Mouse (Mus musculus): ENCODE results near the gene Pip5k1c. TPM values are rescaled to one million over a fixed set of nuclear protein-coding genes. Genes with fewer than 3 reads are reported as not detected.

Pip5k1c gene
- polyA plus RNA-seq, 2 experiments = 53.0 to 70.4 TPM

DNA sequence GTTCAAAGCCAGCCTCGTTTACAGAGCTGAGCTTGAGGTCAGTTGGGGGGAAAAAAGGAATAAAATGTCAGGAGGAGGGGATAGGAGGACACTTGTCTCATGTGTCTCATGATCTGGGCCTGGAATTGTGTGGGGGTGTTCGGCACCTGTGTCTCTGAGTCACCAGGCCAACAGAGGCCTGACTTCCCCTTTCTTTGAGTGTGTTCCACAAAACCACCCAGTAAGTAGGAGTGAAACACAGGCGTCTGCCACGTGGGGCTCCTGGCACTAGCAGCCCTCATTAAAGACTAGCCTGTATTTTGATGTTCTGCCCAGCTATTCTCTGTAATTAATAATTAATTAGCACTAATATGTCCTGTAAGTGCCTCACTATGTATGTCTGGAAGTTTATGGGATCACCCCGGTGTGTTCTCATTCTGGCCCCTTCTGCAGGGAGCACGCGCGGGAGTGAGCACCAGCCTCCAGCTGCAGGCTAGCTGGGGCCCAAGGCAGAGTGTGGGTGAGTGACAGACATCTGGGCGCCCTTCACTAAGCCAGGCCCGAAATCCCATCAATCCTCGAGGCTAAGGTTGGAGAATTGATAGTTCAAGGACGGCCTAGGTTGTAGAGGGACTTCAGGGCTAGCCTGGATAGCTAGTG is 63.7 kb downstream of the Pip5k1c start:
- no peak overlapping the region for H3K27ac ChIP-seq (replicated peaks; ENCODE audit: low read depth, low read length)

DNA sequence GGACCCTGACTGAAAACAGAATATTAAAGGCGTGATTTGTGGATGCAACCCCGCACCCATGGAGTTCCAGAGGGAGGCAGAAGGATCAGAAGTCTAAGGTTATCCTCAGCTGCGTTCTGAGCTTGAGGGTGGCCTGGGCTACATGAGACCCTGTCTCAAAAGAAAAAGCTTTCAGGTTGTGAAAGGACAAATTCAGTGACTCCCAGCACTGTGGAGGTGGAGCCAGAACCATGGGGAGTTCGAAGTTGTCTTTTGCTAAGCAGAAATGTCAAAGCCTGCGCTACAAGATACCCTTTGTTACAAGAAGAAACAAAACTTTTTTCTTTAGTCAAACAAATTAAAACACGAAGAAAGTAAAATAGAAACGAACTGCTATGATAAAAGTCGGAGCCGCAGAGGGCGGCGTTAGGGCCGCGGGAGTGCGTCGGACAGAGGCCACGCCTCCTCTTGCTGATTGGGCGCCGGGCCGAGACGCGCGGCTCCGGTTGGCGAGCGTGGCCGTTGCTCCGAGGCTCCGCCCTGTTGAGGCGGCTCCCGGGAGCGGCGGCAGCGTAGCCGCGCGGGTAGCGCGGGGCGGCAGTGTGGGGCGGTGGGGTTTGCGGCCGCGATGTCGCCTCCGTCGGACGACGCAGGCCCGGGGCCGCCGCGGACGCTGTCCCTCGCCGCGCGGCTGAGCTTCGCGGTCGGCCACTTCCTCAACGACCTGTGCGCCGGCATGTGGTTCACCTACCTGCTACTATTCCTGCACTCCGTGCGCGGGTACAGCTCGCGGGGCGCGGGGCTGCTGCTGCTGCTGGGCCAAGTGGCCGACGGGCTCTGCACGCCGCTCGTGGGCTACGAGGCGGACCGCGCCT is 64.5 kb downstream of the Pip5k1c start, which contains the start of gene Mfsd12:
TSS of gene Mfsd12 (plus strand) at position 501 of the 854 bp plus-strand sequence.
- H3K9ac ChIP-seq (ENCODE audit: low read depth, low read length, severe bottlenecking) = peak within 1 kb of the TSS; percentile 72
- peak; percentile 87 for DNase-seq (ENCODE audit: low spot score)
- TF ChIP-seq POLR2A (IDR thresholded peaks at IDR 0.05; ENCODE audit: borderline replicate concordance, extremely low read depth, insufficient read depth, insufficient read length) = no peak
- peak within 1 kb of the TSS; percentile 72 for H3K4me3 ChIP-seq (replicated peaks; ENCODE audit: low read length)
- H3K36me3 ChIP-seq (ENCODE audit: control insufficient read depth, insufficient read depth, low read length) = peaks cover 8% of the 10 kb centered on the region; the same call in 1 of the 2 replicates
- peak within 1 kb of the TSS; percentile 95 for H3K4me2 ChIP-seq (replicated peaks; ENCODE audit: low read depth, low read length, severe bottlenecking)
- peak; percentile 91 for ATAC-seq (ENCODE audit: low FRiP score, low read depth)
- H3K27me3 ChIP-seq (ENCODE audit: control insufficient read depth, insufficient read depth, low read length) = no peaks in the 10 kb centered on the region
- 3% methylated on average over 64 of the region's 79 CpGs for WGBS
- H3K4me1 ChIP-seq (ENCODE audit: control insufficient read depth, insufficient read depth, low read length) = peaks cover 18% of the 10 kb centered on the region
- H3K27ac ChIP-seq (replicated peaks; ENCODE audit: low read depth, low read length) = no peak within 1 kb of the TSS
- H3K9me3 ChIP-seq (ENCODE audit: control insufficient read depth, low read length) = no peaks in the 10 kb centered on the region

More for the DNA sequence above, 63.7 kb downstream of the Pip5k1c start:
- no peaks in the 10 kb centered on the region for H3K27me3 ChIP-seq (ENCODE audit: control insufficient read depth, insufficient read depth, low read length)
- H3K36me3 ChIP-seq (ENCODE audit: control insufficient read depth, insufficient read depth, low read length) = peaks cover 7% of the 10 kb centered on the region; the same call in 1 of the 2 replicates
- H3K9ac ChIP-seq (ENCODE audit: low read depth, low read length, severe bottlenecking) = no peak overlapping the region
- H3K4me3 ChIP-seq (replicated peaks; ENCODE audit: low read length) = no peak overlapping the region; the same call in 1 of the 2 replicates
- peak overlapping the region; percentile 95; the same call in 1 of the 2 replicates for H3K4me2 ChIP-seq (replicated peaks; ENCODE audit: low read depth, low read length, severe bottlenecking)
- WGBS = 44% methylated on average over 12 of the region's 12 CpGs
- no peak for DNase-seq (ENCODE audit: low spot score)
- no peak for ATAC-seq (ENCODE audit: low FRiP score, low read depth)
- TF ChIP-seq POLR2A (IDR thresholded peaks at IDR 0.05; ENCODE audit: borderline replicate concordance, extremely low read depth, insufficient read depth, insufficient read length) = no peak
- H3K4me1 ChIP-seq (ENCODE audit: control insufficient read depth, insufficient read depth, low read length) = peaks cover 18% of the 10 kb centered on the region
- no peaks in the 10 kb centered on the region for H3K9me3 ChIP-seq (ENCODE audit: control insufficient read depth, low read length)

DNA sequence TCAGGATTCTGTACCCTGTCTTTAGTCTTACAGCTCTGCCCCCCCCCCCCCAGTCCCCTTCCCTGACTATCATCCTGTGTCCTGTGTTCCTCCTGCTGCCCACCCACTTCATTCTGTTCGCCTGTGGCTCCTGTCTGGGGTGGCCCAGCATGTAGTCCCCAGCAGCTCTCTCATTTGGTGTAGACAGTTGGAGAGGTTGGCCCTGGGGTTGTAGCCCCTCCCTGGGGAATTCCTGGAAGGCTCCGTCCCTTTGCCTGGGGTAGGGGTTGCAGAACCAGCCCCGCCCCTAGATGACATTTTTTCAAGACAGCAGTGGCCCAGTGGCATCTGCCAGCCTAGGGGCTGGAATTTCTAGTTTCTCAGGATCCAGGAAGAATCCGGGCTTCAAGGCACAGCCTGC is 65.4 kb downstream of the Pip5k1c start:
- no peak for DNase-seq (ENCODE audit: low spot score)
- Histone ChIP-seq H3K4me3 (replicated peaks; ENCODE audit: low read length) (peak overlapping the region; percentile 72), H3K4me1 (ENCODE audit: control insufficient read depth, insufficient read depth, low read length) (peaks cover 18% of the 10 kb centered on the region), H3K9ac (ENCODE audit: low read depth, low read length, severe bottlenecking) (peak overlapping the region; percentile 72), H3K27me3 (ENCODE audit: control insufficient read depth, insufficient read depth, low read length) (peaks cover 6% of the 10 kb centered on the region), H3K4me2 (replicated peaks; ENCODE audit: low read depth, low read length, severe bottlenecking) (peak overlapping the region; percentile 95), H3K36me3 (ENCODE audit: control insufficient read depth, insufficient read depth, low read length) (peaks cover 13% of the 10 kb centered on the region; the same call in 1 of the 2 replicates), H3K9me3 (ENCODE audit: control insufficient read depth, low read length) (no peaks in the 10 kb centered on the region), H3K27ac (replicated peaks; ENCODE audit: low read depth, low read length) (no peak overlapping the region)
- 39% methylated on average over 4 of the region's 4 CpGs for WGBS
- TF ChIP-seq POLR2A (IDR thresholded peaks at IDR 0.05; ENCODE audit: borderline replicate concordance, extremely low read depth, insufficient read depth, insufficient read length) = no peak
- ATAC-seq (ENCODE audit: low FRiP score, low read depth) = no peak

DNA sequence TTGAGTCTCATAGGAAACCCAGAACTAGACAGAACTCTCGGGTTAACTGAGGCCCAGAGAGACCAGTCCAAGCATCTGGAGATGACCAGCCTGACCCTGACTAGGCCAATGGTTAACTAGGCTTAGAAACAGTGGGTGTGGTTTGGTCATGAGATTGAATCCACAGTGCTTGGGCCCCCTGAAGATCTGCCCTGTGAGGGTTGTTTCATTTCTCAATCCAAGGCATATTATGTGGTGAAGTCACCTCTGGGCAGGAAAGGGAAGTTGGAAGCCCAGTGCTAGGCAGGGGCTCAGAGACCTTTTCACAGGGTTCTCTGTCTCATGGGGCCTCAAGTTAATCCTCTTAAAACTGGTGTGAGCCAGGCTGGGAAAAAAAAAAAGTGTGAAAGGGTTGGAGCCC is 66.1 kb downstream of the Pip5k1c start:
- peaks cover 11% of the 10 kb centered on the region for H3K27me3 ChIP-seq (ENCODE audit: control insufficient read depth, insufficient read depth, low read length)
- peak overlapping the region; percentile 72; the same call in 1 of the 2 replicates for H3K4me3 ChIP-seq (replicated peaks; ENCODE audit: low read length)
- DNase-seq (ENCODE audit: low spot score) (no peak), ATAC-seq (ENCODE audit: low FRiP score, low read depth) (no peak)
- H3K9me3 ChIP-seq (ENCODE audit: control insufficient read depth, low read length) = no peaks in the 10 kb centered on the region
- H3K9ac ChIP-seq (ENCODE audit: low read depth, low read length, severe bottlenecking) = peak overlapping the region; percentile 72; the same call in 1 of the 2 replicates
- no peak overlapping the region for H3K27ac ChIP-seq (replicated peaks; ENCODE audit: low read depth, low read length)
- TF ChIP-seq POLR2A (IDR thresholded peaks at IDR 0.05; ENCODE audit: borderline replicate concordance, extremely low read depth, insufficient read depth, insufficient read length) = no peak
- H3K36me3 ChIP-seq (ENCODE audit: control insufficient read depth, insufficient read depth, low read length) = peaks cover 13% of the 10 kb centered on the region; the same call in 1 of the 2 replicates
- H3K4me1 ChIP-seq (ENCODE audit: control insufficient read depth, insufficient read depth, low read length) = peaks cover 21% of the 10 kb centered on the region
- WGBS = 67% methylated on average over 1 of the region's 1 CpGs
- H3K4me2 ChIP-seq (replicated peaks; ENCODE audit: low read depth, low read length, severe bottlenecking) = peak overlapping the region; percentile 95

DNA sequence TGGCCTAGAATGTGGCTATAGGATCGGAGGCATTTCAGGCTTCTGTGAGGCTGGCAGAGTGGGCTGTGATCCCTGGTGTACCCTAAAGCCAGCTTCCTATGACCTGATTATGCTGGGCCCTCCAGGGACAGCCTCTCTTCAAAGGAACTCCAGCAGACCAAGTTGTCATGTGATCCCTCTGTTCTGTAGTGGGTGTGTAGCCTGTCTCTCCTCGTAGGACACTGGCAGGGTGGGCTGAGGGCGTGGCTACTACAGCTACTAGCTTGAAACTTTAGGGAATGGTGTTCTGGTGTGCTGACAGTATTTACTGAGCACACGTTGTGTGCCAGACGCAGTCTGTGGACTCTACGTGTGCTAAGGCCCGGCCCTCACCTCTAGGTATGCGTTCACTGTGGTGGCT is 68.0 kb downstream of the Pip5k1c start:
- no peak overlapping the region for H3K4me3 ChIP-seq (replicated peaks; ENCODE audit: low read length)
- no peak overlapping the region for H3K4me2 ChIP-seq (replicated peaks; ENCODE audit: low read depth, low read length, severe bottlenecking)
- peaks cover 32% of the 10 kb centered on the region for H3K4me1 ChIP-seq (ENCODE audit: control insufficient read depth, insufficient read depth, low read length)
- WGBS = 54% methylated on average over 8 of the region's 8 CpGs
- ATAC-seq (ENCODE audit: low FRiP score, low read depth) (no peak), DNase-seq (ENCODE audit: low spot score) (no peak)
- no peak for TF ChIP-seq POLR2A (IDR thresholded peaks at IDR 0.05; ENCODE audit: borderline replicate concordance, extremely low read depth, insufficient read depth, insufficient read length)
- H3K9me3 ChIP-seq (ENCODE audit: control insufficient read depth, low read length) = no peaks in the 10 kb centered on the region
- H3K9ac ChIP-seq (ENCODE audit: low read depth, low read length, severe bottlenecking) = peak overlapping the region; percentile 38
- H3K36me3 ChIP-seq (ENCODE audit: control insufficient read depth, insufficient read depth, low read length) = peaks cover 13% of the 10 kb centered on the region
- no peak overlapping the region for H3K27ac ChIP-seq (replicated peaks; ENCODE audit: low read depth, low read length)
- peaks cover 26% of the 10 kb centered on the region for H3K27me3 ChIP-seq (ENCODE audit: control insufficient read depth, insufficient read depth, low read length)

All from limb, embryonic 14.5 days (tissue).